Comparison of ENCODE assay signal across 12 mouse cellular contexts in genomic region chr2:79149012-79149698, GRCm38 (mm10).
DNase-seq lines count a peak whose midpoint lies in the region; ATAC-seq and TF ChIP-seq lines count a peak whose summit lies in the region.
"Had no signal": no experiment of that assay in that cellular context is flagged by ENCODE, and none has a peak within 500 bp of the region (broad histone marks: within the 10 kb centered on the region; RNA-seq: fewer than 3 reads in every experiment).

No protein-coding gene starts in this region.

- H3K27ac ChIP-seq in kidney, embryonic 16.5 days (ENCODE audit: low read length): peak overlapping the region; percentile 30; the same call in 1 of the 2 replicates
- H3K27ac ChIP-seq in kidney, embryonic 14.5 days (ENCODE audit: low read depth, low read length): no peak overlapping the region; the same call in 1 of the 2 replicates
- H3K27ac ChIP-seq in lung, postnatal 0 days (ENCODE audit: low read length): no peak overlapping the region
- no peak overlapping the region for H3K27ac ChIP-seq in midbrain, embryonic 15.5 days
- H3K27ac ChIP-seq: embryonic facial prominence, embryonic 15.5 days; intestine, embryonic 15.5 days had no signal

- H3K27me3 ChIP-seq in kidney, embryonic 16.5 days (ENCODE audit: insufficient read depth, low read length): no peaks in the 10 kb centered on the region
- no peaks in the 10 kb centered on the region for H3K27me3 ChIP-seq in kidney, embryonic 14.5 days (ENCODE audit: control insufficient read depth, insufficient read depth, low read length)
- no peaks in the 10 kb centered on the region for H3K27me3 ChIP-seq in lung, postnatal 0 days (replicated peaks; ENCODE audit: insufficient read depth, low read length)
- H3K27me3 ChIP-seq in midbrain, embryonic 15.5 days (replicated peaks): no peaks in the 10 kb centered on the region
- H3K27me3 ChIP-seq: embryonic facial prominence, embryonic 15.5 days; intestine, embryonic 15.5 days; megakaryocyte, embryonic 14.5 days had no signal

- peak; percentile 28 for DNase-seq in adrenal gland, adult 2 months
- DNase-seq in lung, postnatal 0 days (ENCODE audit: low spot score): peak; percentile 21
- DNase-seq in c-Kit-positive CD71-positive TER-119-positive erythroid progenitor cells, embryonic 14.5 days (ENCODE audit: low spot score): no peak
- DNase-seq in heart, postnatal 14 days: no peak

- no peak for TF ChIP-seq EP300 in lung, postnatal 0 days (IDR thresholded peaks at IDR 0.05)

- H3K4me2 ChIP-seq in kidney, embryonic 16.5 days (replicated peaks; ENCODE audit: low read depth, low read length): no peak overlapping the region
- no peak overlapping the region for H3K4me2 ChIP-seq in kidney, embryonic 14.5 days (replicated peaks; ENCODE audit: low read depth, low read length)
- H3K4me2 ChIP-seq in lung, postnatal 0 days (replicated peaks; ENCODE audit: low read depth, low read length): no peak overlapping the region
- H3K4me2 ChIP-seq in midbrain, embryonic 15.5 days: no peak overlapping the region
- H3K4me2 ChIP-seq: embryonic facial prominence, embryonic 15.5 days; intestine, embryonic 15.5 days had no signal

- TF ChIP-seq CTCF in lung, postnatal 0 days (IDR thresholded peaks at IDR 0.05): no peak

- H3K4me3 ChIP-seq in kidney, embryonic 16.5 days (ENCODE audit: low read length): no peak overlapping the region
- H3K4me3 ChIP-seq in kidney, embryonic 14.5 days (ENCODE audit: low read length): no peak overlapping the region
- H3K4me3 ChIP-seq in lung, postnatal 0 days (ENCODE audit: low read depth, low read length): no peak overlapping the region
- H3K4me3 ChIP-seq in midbrain, embryonic 15.5 days: no peak overlapping the region
- H3K4me3 ChIP-seq: embryonic facial prominence, embryonic 15.5 days; intestine, embryonic 15.5 days; megakaryocyte, embryonic 14.5 days had no signal

- ATAC-seq in kidney, embryonic 16.5 days (ENCODE audit: low FRiP score, low TSS enrichment): no peak
- no peak for ATAC-seq in kidney, embryonic 14.5 days (ENCODE audit: low FRiP score, low TSS enrichment)
- 0 out of 2 replicates have a peak, but pooled peaks have one; percentile 33 for ATAC-seq in erythroblast, adult 5-6 weeks (replicated peaks; ENCODE audit: low FRiP score, poor library complexity, severe bottlenecking)
- peak; percentile 50; the same call in 1 of the 2 replicates for ATAC-seq in lung, postnatal 0 days
- ATAC-seq in midbrain, embryonic 15.5 days (replicated peaks): no peak
- ATAC-seq: intestine, embryonic 15.5 days had no signal

- 61% methylated on average over 3 of the region's 3 CpGs for whole genome bisulfite sequencing in kidney, embryonic 16.5 days
- 74% methylated on average over 3 of the region's 3 CpGs for WGBS in kidney, embryonic 14.5 days
- WGBS in lung, postnatal 0 days: 36% methylated on average over 3 of the region's 3 CpGs
- whole genome bisulfite sequencing in midbrain, embryonic 15.5 days: 82% methylated on average over 3 of the region's 3 CpGs

- intact Hi-C loops in heart, postnatal 14 days (cut with DNase I): no loop called here

- H3K4me1 ChIP-seq in kidney, embryonic 16.5 days (ENCODE audit: insufficient read depth, low read length): no peaks in the 10 kb centered on the region
- H3K4me1 ChIP-seq in kidney, embryonic 14.5 days (ENCODE audit: control insufficient read depth, insufficient read depth, low read length): 0 out of 2 replicates have a peak, but pooled peaks cover 10% of the 10 kb centered on the region
- H3K4me1 ChIP-seq in lung, postnatal 0 days (ENCODE audit: insufficient read depth, low read depth, low read length): no peaks in the 10 kb centered on the region
- H3K4me1 ChIP-seq in midbrain, embryonic 15.5 days: no peaks in the 10 kb centered on the region
- H3K4me1 ChIP-seq: embryonic facial prominence, embryonic 15.5 days had no signal

- no peaks in the 10 kb centered on the region for H3K9me3 ChIP-seq in kidney, embryonic 16.5 days (ENCODE audit: low read length)
- H3K9me3 ChIP-seq in kidney, embryonic 14.5 days (ENCODE audit: control insufficient read depth, low read length): no peaks in the 10 kb centered on the region
- H3K9me3 ChIP-seq in lung, postnatal 0 days (ENCODE audit: low read length): no peaks in the 10 kb centered on the region
- no peaks in the 10 kb centered on the region for H3K9me3 ChIP-seq in midbrain, embryonic 15.5 days
- H3K9me3 ChIP-seq: embryonic facial prominence, embryonic 15.5 days; G1E; intestine, embryonic 15.5 days; megakaryocyte, embryonic 14.5 days had no signal

- no peak overlapping the region for H3K9ac ChIP-seq in kidney, embryonic 16.5 days (replicated peaks; ENCODE audit: low read length)
- H3K9ac ChIP-seq in kidney, embryonic 14.5 days (ENCODE audit: low read depth, low read length): no peak overlapping the region
- H3K9ac ChIP-seq in lung, postnatal 0 days (replicated peaks; ENCODE audit: low read depth): no peak overlapping the region
- H3K9ac ChIP-seq in midbrain, embryonic 15.5 days: no peak overlapping the region
- H3K9ac ChIP-seq: embryonic facial prominence, embryonic 15.5 days; intestine, embryonic 15.5 days had no signal

- no peaks in the 10 kb centered on the region for H3K36me3 ChIP-seq in kidney, embryonic 16.5 days (ENCODE audit: insufficient read depth, low read length)
- H3K36me3 ChIP-seq in kidney, embryonic 14.5 days (ENCODE audit: control insufficient read depth, insufficient read depth, low read length): no peaks in the 10 kb centered on the region
- H3K36me3 ChIP-seq in lung, postnatal 0 days (ENCODE audit: insufficient read depth, low read length): no peaks in the 10 kb centered on the region
- no peaks in the 10 kb centered on the region for H3K36me3 ChIP-seq in midbrain, embryonic 15.5 days (replicated peaks)
- H3K36me3 ChIP-seq: embryonic facial prominence, embryonic 15.5 days; G1E; intestine, embryonic 15.5 days had no signal

Comparison
In these comparisons a context has a peak if more than half of its experiments do, and no peak if none do; other contexts are left out.
1. ATAC-seq: peak in erythroblast, adult 5-6 weeks (single experiment) and lung, postnatal 0 days (single experiment); none in kidney, embryonic 16.5 days (single experiment), kidney, embryonic 14.5 days (single experiment) and midbrain, embryonic 15.5 days (single experiment).
2. DNase-seq: peak in adrenal gland, adult 2 months (single experiment) and lung, postnatal 0 days (single experiment); none in c-Kit-positive CD71-positive TER-119-positive erythroid progenitor cells, embryonic 14.5 days (single experiment) and heart, postnatal 14 days (0 of 2).